Mouse (Mus musculus) right cerebral cortex, postnatal 10 days (tissue): ENCODE results near the gene Fam13c.

Experiments
- DNase-seq, 2 experiments: peaks; one replicate each; pipeline ENCODE4 v3.0.0; 2021; ENCODE audit warnings: low spot score in 2 of 2

Gene Fam13c

GRCm38 (mm10) chr10:70458574-70459263, 18.4 kb downstream of the Fam13c start:
- DNase-seq: peak in 1 of 2 experiments; percentile 54

GRCm38 (mm10) chr10:70465638-70466037, 25.4 kb downstream of the Fam13c start:
- DNase-seq: no peak

GRCm38 (mm10) chr10:70470836-70471235, 30.6 kb downstream of the Fam13c start:
- no peak for DNase-seq

- peak; percentile 55 to 64 for DNase-seq
Measured at GRCm38 (mm10) chr10:70477741-70478145, 37.5 kb downstream of the Fam13c start.

GRCm38 (mm10) chr10:70483736-70484135, 43.5 kb downstream of the Fam13c start:
- no peak for DNase-seq

GRCm38 (mm10) chr10:70484568-70485286, 44.4 kb downstream of the Fam13c start:
- DNase-seq: peak; percentile 58 to 65

GRCm38 (mm10) chr10:70485287-70485612, 45.0 kb downstream of the Fam13c start:
- peak; percentile 71 to 80 for DNase-seq

GRCm38 (mm10) chr10:70486651-70487050, 46.4 kb downstream of the Fam13c start:
- no peak for DNase-seq

- DNase-seq: no peak
Measured at GRCm38 (mm10) chr10:70493891-70494290, 53.6 kb downstream of the Fam13c start.

- DNase-seq: no peak
Measured at GRCm38 (mm10) chr10:70494441-70494840, 54.2 kb downstream of the Fam13c start.

GRCm38 (mm10) chr10:70495106-70496104, 55.1 kb downstream of the Fam13c start:
- DNase-seq: no peak

GRCm38 (mm10) chr10:70496938-70497337, 56.7 kb downstream of the Fam13c start:
- no peak for DNase-seq

- no peak for DNase-seq
Measured at GRCm38 (mm10) chr10:70498328-70498727, 58.0 kb downstream of the Fam13c start.

GRCm38 (mm10) chr10:70499246-70499645, 59.0 kb downstream of the Fam13c start:
- no peak for DNase-seq

- DNase-seq: no peak
Measured at GRCm38 (mm10) chr10:70504871-70505270, 64.6 kb downstream of the Fam13c start.

- DNase-seq: no peak
Measured at GRCm38 (mm10) chr10:70505395-70505794, 65.1 kb downstream of the Fam13c start.

GRCm38 (mm10) chr10:70505842-70506241, 65.6 kb downstream of the Fam13c start:
- no peak for DNase-seq

- no peak for DNase-seq
Measured at GRCm38 (mm10) chr10:70506499-70507168, 66.4 kb downstream of the Fam13c start.

GRCm38 (mm10) chr10:70507880-70508279, 67.6 kb downstream of the Fam13c start:
- DNase-seq: no peak

GRCm38 (mm10) chr10:70514848-70515247, 74.6 kb downstream of the Fam13c start:
- peak; percentile 32 to 59 for DNase-seq

GRCm38 (mm10) chr10:70516661-70517060, 76.4 kb downstream of the Fam13c start:
- peak in 1 of 2 experiments; percentile 14 for DNase-seq
